Mouse (Mus musculus): ENCODE data around the gene Mms19. TPM values are rescaled to one million over a fixed set of nuclear protein-coding genes. Genes with fewer than 3 reads are reported as not detected.

The Mms19 gene
- polyA plus RNA-seq, 1 experiment from 2014 or later: 26.9 TPM

DNA sequence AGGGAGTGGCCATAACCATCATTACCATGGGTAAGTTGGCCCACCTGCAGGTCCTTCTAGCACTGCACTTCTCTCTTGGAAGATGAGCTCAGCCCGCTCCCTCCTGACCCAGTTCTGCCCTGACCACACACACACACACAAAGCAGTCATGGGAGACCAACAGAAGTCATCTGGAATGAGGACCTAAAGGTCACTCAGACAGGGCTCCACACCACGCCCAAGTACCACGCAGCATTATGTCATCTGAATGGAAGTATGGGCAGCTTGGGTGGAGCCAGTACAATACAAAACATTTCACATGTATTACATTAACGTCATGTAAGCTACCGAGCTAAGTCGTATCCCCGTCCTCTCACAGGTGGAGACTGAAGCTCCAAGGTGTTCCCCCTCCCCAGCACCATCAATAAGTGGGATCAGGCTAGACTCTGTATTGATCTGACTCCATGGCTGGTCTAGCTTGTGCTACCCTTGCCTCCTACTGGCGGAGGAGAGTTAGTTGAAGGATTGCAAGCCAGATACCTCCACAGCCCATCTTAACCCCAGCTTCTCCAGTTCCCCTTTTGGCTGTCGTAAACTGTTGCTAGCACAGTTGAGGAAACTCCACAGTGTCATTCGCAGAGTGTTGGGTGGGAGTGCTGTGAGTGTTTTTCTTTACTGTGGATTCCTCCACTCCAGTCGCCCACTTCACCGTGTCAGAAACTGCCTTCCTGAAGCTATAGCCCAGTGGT, 20.5 kb upstream of the Mms19 start:
- H3K4me2 ChIP-seq: no peak overlapping the region
- no peak overlapping the region for H3K4me3 ChIP-seq (ENCODE audit: low read depth, low read length)
- H3K9me3 ChIP-seq (replicated peaks; ENCODE audit: control insufficient read depth, low read length): no peaks in the 10 kb centered on the region
- no peaks in the 10 kb centered on the region for H3K27me3 ChIP-seq (ENCODE audit: control insufficient read depth, insufficient read depth, low read length)
- H3K36me3 ChIP-seq (ENCODE audit: control insufficient read depth, insufficient read depth, low read length): no peaks in the 10 kb centered on the region
- no peak for ATAC-seq (replicated peaks; ENCODE audit: insufficient number of reproducible peaks, low FRiP score, low TSS enrichment)
- H3K4me1 ChIP-seq (ENCODE audit: control insufficient read depth, insufficient read depth, low read length): peaks cover 58% of the 10 kb centered on the region
- H3K9ac ChIP-seq (ENCODE audit: low read depth, low read length): no peak overlapping the region
- H3K27ac ChIP-seq (ENCODE audit: low read depth, low read length): no peak overlapping the region
- WGBS (ENCODE audit: insufficient replicate concordance): 90% methylated on average over 12 of the region's 12 CpGs

DNA sequence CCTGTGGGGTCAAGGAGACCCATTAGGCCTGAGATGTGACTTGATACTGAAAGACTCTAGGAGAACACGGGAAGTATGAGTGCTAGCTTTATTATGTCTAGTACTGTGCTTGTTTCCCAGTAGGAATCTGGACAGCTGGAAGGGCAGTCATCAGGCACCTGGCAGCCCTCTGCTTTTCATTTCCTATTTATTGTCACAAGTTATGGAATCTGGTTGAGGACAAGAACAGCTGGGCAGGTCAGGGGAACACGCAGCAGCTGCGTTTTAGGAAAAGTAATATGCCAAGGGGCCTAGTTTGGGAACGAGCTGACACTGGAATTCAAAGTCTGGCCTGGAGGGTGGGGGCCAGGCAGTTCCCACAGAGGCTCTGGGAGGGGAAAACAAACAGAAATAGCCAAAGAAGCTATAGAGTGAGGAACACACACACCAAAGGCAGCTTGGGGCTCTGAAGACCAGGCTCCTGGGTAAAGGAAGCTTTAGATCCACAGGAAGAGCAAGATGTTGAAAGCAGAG, 19.5 kb upstream of the Mms19 start:
- no peak overlapping the region for H3K4me3 ChIP-seq (ENCODE audit: low read depth, low read length)
- H3K27ac ChIP-seq (ENCODE audit: low read depth, low read length): peak overlapping the region; percentile 52; the same call in 1 of the 2 replicates
- no peaks in the 10 kb centered on the region for H3K9me3 ChIP-seq (replicated peaks; ENCODE audit: control insufficient read depth, low read length)
- no peaks in the 10 kb centered on the region for H3K27me3 ChIP-seq (ENCODE audit: control insufficient read depth, insufficient read depth, low read length)
- H3K4me2 ChIP-seq: no peak overlapping the region
- H3K36me3 ChIP-seq (ENCODE audit: control insufficient read depth, insufficient read depth, low read length): no peaks in the 10 kb centered on the region
- 48% methylated on average over 4 of the region's 4 CpGs for WGBS (ENCODE audit: insufficient replicate concordance)
- H3K4me1 ChIP-seq (ENCODE audit: control insufficient read depth, insufficient read depth, low read length): peaks cover 58% of the 10 kb centered on the region
- ATAC-seq (replicated peaks; ENCODE audit: insufficient number of reproducible peaks, low FRiP score, low TSS enrichment): no peak
- no peak overlapping the region; the same call in 1 of the 2 replicates for H3K9ac ChIP-seq (ENCODE audit: low read depth, low read length)

DNA sequence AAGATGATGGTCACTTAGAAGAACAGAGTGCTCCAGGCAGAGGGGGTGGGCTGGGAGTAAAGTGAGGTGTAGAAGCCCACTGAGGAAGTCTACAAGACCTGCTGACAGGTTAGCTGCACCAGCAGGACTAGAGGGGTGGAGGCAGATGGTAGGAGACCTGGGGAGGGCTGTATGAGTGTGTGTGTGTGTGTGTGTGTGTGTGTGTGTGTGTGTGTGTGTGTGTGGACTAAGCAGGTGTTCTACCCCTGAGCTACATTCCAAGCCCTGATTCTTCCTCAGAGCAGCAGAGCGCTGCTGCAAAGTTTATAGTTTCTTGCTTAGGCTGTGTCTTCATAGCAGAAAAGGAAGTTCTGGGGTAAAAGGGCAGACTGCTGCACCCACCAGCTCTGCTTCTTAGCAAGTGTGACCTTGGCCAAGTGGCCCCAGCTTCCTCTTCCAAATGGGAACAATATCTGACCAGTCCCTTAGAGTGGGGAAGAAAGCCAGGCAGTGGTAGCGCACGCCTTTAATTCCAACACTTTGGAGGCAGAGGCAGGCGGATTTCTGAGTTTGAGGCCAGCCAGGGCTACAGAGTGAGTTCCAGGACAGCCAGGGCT, 18.8 kb upstream of the Mms19 start:
- Histone ChIP-seq H3K4me2 (no peak overlapping the region), H3K27ac (ENCODE audit: low read depth, low read length) (no peak overlapping the region), H3K4me3 (ENCODE audit: low read depth, low read length) (no peak overlapping the region), H3K9me3 (replicated peaks; ENCODE audit: control insufficient read depth, low read length) (no peaks in the 10 kb centered on the region), H3K27me3 (ENCODE audit: control insufficient read depth, insufficient read depth, low read length) (no peaks in the 10 kb centered on the region), H3K9ac (ENCODE audit: low read depth, low read length) (peak overlapping the region; percentile 6; the same call in 1 of the 2 replicates), H3K36me3 (ENCODE audit: control insufficient read depth, insufficient read depth, low read length) (no peaks in the 10 kb centered on the region), H3K4me1 (ENCODE audit: control insufficient read depth, insufficient read depth, low read length) (peaks cover 55% of the 10 kb centered on the region)
- no peak for ATAC-seq (replicated peaks; ENCODE audit: insufficient number of reproducible peaks, low FRiP score, low TSS enrichment)
- 84% methylated on average over 4 of the region's 4 CpGs for WGBS (ENCODE audit: insufficient replicate concordance)

DNA sequence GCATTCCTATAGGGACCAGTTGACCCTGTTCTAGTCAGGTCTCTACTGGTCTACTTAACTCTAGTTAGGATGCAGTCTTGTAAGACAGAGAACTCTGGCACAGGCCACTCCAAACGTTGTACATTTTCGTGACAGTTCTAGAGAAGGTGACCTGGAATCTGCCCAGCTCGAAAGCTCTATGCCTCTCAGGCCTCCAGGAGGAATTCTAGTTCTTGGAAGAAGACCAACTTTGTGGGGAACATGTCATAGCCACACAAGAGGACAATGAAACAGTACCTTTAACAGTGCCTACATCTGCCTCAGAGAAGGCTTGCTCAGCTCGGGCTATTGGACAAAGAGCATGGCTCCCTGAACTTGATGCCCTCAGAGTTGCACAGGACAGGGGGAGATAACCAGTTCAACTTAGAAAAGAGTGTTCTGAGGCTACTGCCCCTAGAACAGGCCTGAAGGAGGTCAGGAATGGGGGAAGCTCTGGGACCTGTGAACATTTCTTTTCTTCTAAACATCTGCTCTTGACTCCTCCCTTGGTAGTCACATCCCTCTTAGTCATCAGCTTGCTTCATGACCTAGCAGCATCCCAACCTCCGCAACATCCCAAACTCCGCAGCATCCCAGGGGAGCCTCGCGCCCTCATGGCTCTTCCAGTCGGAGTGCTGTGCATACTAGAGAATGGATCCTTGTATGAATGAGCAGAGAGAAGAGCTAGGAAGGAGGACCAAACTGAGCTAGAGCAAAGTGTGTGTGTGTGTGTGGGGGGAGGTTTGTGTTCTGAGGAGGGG, 18.0 kb upstream of the Mms19 start:
- no peaks in the 10 kb centered on the region for H3K27me3 ChIP-seq (ENCODE audit: control insufficient read depth, insufficient read depth, low read length)
- no peaks in the 10 kb centered on the region for H3K9me3 ChIP-seq (replicated peaks; ENCODE audit: control insufficient read depth, low read length)
- no peak overlapping the region for H3K4me2 ChIP-seq
- WGBS (ENCODE audit: insufficient replicate concordance): 82% methylated on average over 9 of the region's 9 CpGs
- no peaks in the 10 kb centered on the region for H3K36me3 ChIP-seq (ENCODE audit: control insufficient read depth, insufficient read depth, low read length)
- H3K4me1 ChIP-seq (ENCODE audit: control insufficient read depth, insufficient read depth, low read length): peaks cover 47% of the 10 kb centered on the region
- no peak for ATAC-seq (replicated peaks; ENCODE audit: insufficient number of reproducible peaks, low FRiP score, low TSS enrichment)
- 0 out of 2 replicates have a peak overlapping the region, but pooled peaks have one; percentile 6 for H3K9ac ChIP-seq (ENCODE audit: low read depth, low read length)
- H3K4me3 ChIP-seq (ENCODE audit: low read depth, low read length): no peak overlapping the region
- no peak overlapping the region for H3K27ac ChIP-seq (ENCODE audit: low read depth, low read length)

DNA sequence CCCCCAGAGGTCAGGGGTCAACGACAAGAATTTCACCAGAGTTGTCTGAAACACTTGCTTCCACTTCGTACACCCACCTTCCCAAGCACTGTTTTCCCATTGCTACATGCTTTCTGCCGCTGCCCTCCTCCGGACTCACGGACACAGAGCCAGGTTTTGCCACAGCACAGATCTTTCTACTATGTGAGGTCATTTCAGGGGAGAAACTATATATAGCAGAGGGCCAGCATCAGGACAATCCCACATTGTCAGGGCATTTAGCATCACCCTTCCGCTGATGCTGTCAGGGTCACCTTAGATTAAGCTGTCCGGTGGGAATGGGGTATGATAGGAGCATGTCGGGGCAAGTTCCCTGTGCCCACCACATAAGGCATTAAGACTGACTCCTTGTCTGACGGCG, 16.1 kb upstream of the Mms19 start:
- H3K27ac ChIP-seq (ENCODE audit: low read depth, low read length): peak overlapping the region; percentile 73
- H3K9me3 ChIP-seq (replicated peaks; ENCODE audit: control insufficient read depth, low read length): no peaks in the 10 kb centered on the region
- 54% methylated on average over 10 of the region's 10 CpGs for WGBS (ENCODE audit: insufficient replicate concordance)
- peaks cover 49% of the 10 kb centered on the region for H3K4me1 ChIP-seq (ENCODE audit: control insufficient read depth, insufficient read depth, low read length)
- H3K36me3 ChIP-seq (ENCODE audit: control insufficient read depth, insufficient read depth, low read length): no peaks in the 10 kb centered on the region
- no peak for ATAC-seq (replicated peaks; ENCODE audit: insufficient number of reproducible peaks, low FRiP score, low TSS enrichment)
- H3K9ac ChIP-seq (ENCODE audit: low read depth, low read length): no peak overlapping the region
- H3K4me3 ChIP-seq (ENCODE audit: low read depth, low read length): no peak overlapping the region
- no peaks in the 10 kb centered on the region for H3K27me3 ChIP-seq (ENCODE audit: control insufficient read depth, insufficient read depth, low read length)
- H3K4me2 ChIP-seq: no peak overlapping the region; the same call in 1 of the 2 replicates

DNA sequence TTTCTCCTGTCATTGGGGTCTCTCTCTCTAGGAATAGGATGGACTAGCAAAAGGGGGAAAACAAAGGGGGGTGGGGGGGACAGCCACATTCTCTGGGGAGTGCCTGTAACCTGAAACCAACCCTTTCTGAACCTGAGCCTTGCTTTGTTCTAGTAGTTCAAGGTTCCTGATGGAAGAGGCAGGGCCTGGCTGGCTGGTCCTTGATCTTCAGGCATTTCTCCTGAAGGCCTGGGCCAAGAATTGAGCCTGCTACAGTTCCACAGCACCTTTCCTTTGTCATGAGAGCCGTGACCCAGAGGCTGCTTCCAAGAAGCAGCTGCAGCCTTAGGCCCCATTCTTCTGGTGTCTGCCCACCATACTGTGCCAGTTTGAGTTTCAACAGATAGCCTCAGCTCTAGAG, 14.5 kb upstream of the Mms19 start:
- Histone ChIP-seq H3K4me1 (ENCODE audit: control insufficient read depth, insufficient read depth, low read length) (peaks cover 45% of the 10 kb centered on the region), H3K36me3 (ENCODE audit: control insufficient read depth, insufficient read depth, low read length) (no peaks in the 10 kb centered on the region), H3K27ac (ENCODE audit: low read depth, low read length) (no peak overlapping the region), H3K4me2 (no peak overlapping the region; the same call in 1 of the 2 replicates), H3K27me3 (ENCODE audit: control insufficient read depth, insufficient read depth, low read length) (no peaks in the 10 kb centered on the region), H3K4me3 (ENCODE audit: low read depth, low read length) (no peak overlapping the region), H3K9ac (ENCODE audit: low read depth, low read length) (no peak overlapping the region), H3K9me3 (replicated peaks; ENCODE audit: control insufficient read depth, low read length) (no peaks in the 10 kb centered on the region)
- no peak for ATAC-seq (replicated peaks; ENCODE audit: insufficient number of reproducible peaks, low FRiP score, low TSS enrichment)
- WGBS (ENCODE audit: insufficient replicate concordance): 58% methylated on average over 1 of the region's 1 CpGs

DNA sequence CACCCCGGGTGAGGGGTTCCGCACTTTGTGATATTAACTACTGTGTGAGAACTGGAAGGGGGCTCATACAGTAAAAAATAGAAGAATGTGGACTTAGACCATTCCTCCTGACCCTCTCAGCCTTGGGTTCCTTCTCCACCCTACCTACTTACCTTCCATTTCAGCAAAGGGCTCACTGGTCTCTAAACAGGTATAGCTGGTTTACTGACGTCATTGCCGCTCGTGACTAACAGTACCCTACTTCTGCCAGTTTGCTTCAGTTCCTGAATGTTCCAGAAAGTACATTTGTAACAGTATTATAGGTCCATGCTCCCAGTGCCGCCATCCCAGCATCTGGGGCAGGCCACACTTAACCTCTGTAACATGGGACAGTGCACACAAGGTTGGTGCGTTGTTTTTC, 13.1 kb upstream of the Mms19 start:
- Histone ChIP-seq H3K4me3 (ENCODE audit: low read depth, low read length) (no peak overlapping the region), H3K4me1 (ENCODE audit: control insufficient read depth, insufficient read depth, low read length) (peaks cover 32% of the 10 kb centered on the region), H3K27me3 (ENCODE audit: control insufficient read depth, insufficient read depth, low read length) (no peaks in the 10 kb centered on the region), H3K9ac (ENCODE audit: low read depth, low read length) (no peak overlapping the region), H3K27ac (ENCODE audit: low read depth, low read length) (no peak overlapping the region), H3K4me2 (no peak overlapping the region), H3K36me3 (ENCODE audit: control insufficient read depth, insufficient read depth, low read length) (no peaks in the 10 kb centered on the region), H3K9me3 (replicated peaks; ENCODE audit: control insufficient read depth, low read length) (no peaks in the 10 kb centered on the region)
- 84% methylated on average over 7 of the region's 7 CpGs for WGBS (ENCODE audit: insufficient replicate concordance)
- no peak for ATAC-seq (replicated peaks; ENCODE audit: insufficient number of reproducible peaks, low FRiP score, low TSS enrichment)

DNA sequence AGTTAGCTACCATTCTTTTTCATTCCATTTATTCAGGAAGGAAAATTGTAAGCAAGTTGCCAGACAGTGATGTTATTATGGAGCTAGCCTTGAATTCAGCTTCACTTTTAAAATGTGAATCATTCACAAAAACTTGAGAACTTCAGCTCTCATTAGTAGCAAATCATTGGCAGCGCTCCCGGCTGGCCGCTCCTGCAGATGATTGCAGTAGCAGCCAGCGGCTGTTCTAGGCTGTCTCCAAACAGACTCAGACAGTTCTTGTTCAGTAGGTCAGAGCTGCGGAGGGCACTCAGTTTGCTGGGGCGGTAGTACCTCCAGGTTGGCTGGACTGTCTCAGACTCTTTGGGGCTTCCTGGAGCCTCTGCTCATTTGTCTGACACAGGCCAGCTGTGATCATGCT, 12.5 kb upstream of the Mms19 start:
- 67% methylated on average over 6 of the region's 6 CpGs for WGBS (ENCODE audit: insufficient replicate concordance)
- Histone ChIP-seq H3K4me3 (ENCODE audit: low read depth, low read length) (no peak overlapping the region), H3K4me1 (ENCODE audit: control insufficient read depth, insufficient read depth, low read length) (peaks cover 29% of the 10 kb centered on the region)

More for the DNA sequence above, 12.5 kb upstream of the Mms19 start:
- H3K27me3 ChIP-seq (ENCODE audit: control insufficient read depth, insufficient read depth, low read length): no peaks in the 10 kb centered on the region
- no peak overlapping the region for H3K9ac ChIP-seq (ENCODE audit: low read depth, low read length)
- no peaks in the 10 kb centered on the region for H3K36me3 ChIP-seq (ENCODE audit: control insufficient read depth, insufficient read depth, low read length)
- H3K4me2 ChIP-seq: no peak overlapping the region
- H3K9me3 ChIP-seq (replicated peaks; ENCODE audit: control insufficient read depth, low read length): no peaks in the 10 kb centered on the region
- no peak overlapping the region for H3K27ac ChIP-seq (ENCODE audit: low read depth, low read length)
- ATAC-seq (replicated peaks; ENCODE audit: insufficient number of reproducible peaks, low FRiP score, low TSS enrichment): no peak
